In genomic region chr3:51095847-51096447, GRCm38 (mm10) we compare ENCODE assay signal across 8 mouse cellular contexts.
DNase-seq lines count a peak whose midpoint lies in the region; ATAC-seq and TF ChIP-seq lines count a peak whose summit lies in the region.

No protein-coding gene starts in this region.

- H3K4me3 ChIP-seq in forebrain, postnatal 0 days (ENCODE audit: low read depth, low read length): 0 out of 2 replicates have a peak overlapping the region, but pooled peaks have one; percentile 4
- no peak overlapping the region for H3K4me3 ChIP-seq in neural tube, embryonic 15.5 days (replicated peaks)

- peak overlapping the region; percentile 35 for H3K4me2 ChIP-seq in forebrain, postnatal 0 days (ENCODE audit: low read depth)
- H3K4me2 ChIP-seq in neural tube, embryonic 15.5 days: peak overlapping the region; percentile 34

- H3K27me3 ChIP-seq in forebrain, postnatal 0 days (ENCODE audit: insufficient read depth, low read length): no peaks in the 10 kb centered on the region
- no peaks in the 10 kb centered on the region for H3K27me3 ChIP-seq in neural tube, embryonic 15.5 days (replicated peaks)

- peaks cover 11% of the 10 kb centered on the region; the same call in 1 of the 2 replicates for H3K4me1 ChIP-seq in forebrain, postnatal 0 days (ENCODE audit: insufficient read depth)
- H3K4me1 ChIP-seq in neural tube, embryonic 15.5 days: peaks cover 19% of the 10 kb centered on the region

- peak; percentile 90 for ATAC-seq in forebrain, postnatal 0 days
- peak; percentile 51; the same call in 1 of the 2 replicates for ATAC-seq in neural tube, embryonic 15.5 days (ENCODE audit: low FRiP score)
- ATAC-seq in erythroblast, adult 5-6 weeks (replicated peaks; ENCODE audit: low FRiP score, poor library complexity, severe bottlenecking): no peak

- WGBS in forebrain, postnatal 0 days: 13% methylated on average over 14 of the region's 14 CpGs
- 18% methylated on average over 14 of the region's 14 CpGs for WGBS in neural tube, embryonic 15.5 days

- no peaks in the 10 kb centered on the region for H3K9me3 ChIP-seq in forebrain, postnatal 0 days (ENCODE audit: low read length)
- H3K9me3 ChIP-seq in neural tube, embryonic 15.5 days (replicated peaks): no peaks in the 10 kb centered on the region

- TF ChIP-seq CTCF in forebrain, postnatal 0 days (IDR thresholded peaks at IDR 0.05; ENCODE audit: low read depth): no peak

- H3K36me3 ChIP-seq in forebrain, postnatal 0 days (ENCODE audit: insufficient read depth): no peaks in the 10 kb centered on the region
- no peaks in the 10 kb centered on the region for H3K36me3 ChIP-seq in neural tube, embryonic 15.5 days

- DNase-seq in cerebellum, postnatal 10 days: peak; percentile 82 to 86
- DNase-seq in forebrain, postnatal 0 days: peak; percentile 92
- DNase-seq in left cerebral cortex, adult 18-20 months (ENCODE audit: low spot score in 2 of 2): peak; percentile 49 to 64
- DNase-seq in heart, adult 8-10 months (ENCODE audit: low spot score): no peak
- DNase-seq in ovary, postnatal 10 days (ENCODE audit: low spot score): no peak
- no peak for DNase-seq in kidney, adult 18-20 months

- peak overlapping the region; percentile 89 for H3K27ac ChIP-seq in forebrain, postnatal 0 days (ENCODE audit: low read depth, low read length)
- H3K27ac ChIP-seq in neural tube, embryonic 15.5 days (replicated peaks): peak overlapping the region; percentile 79

- H3K9ac ChIP-seq in forebrain, postnatal 0 days: 0 out of 2 replicates have a peak overlapping the region, but pooled peaks have one; percentile 11
- peak overlapping the region; percentile 23; the same call in 1 of the 2 replicates for H3K9ac ChIP-seq in neural tube, embryonic 15.5 days (replicated peaks)

Comparison
In these comparisons a context has a peak if more than half of its experiments do, and no peak if none do; other contexts are left out.
1. DNase-seq: peak in cerebellum, postnatal 10 days (2 of 2), forebrain, postnatal 0 days (single experiment) and left cerebral cortex, adult 18-20 months (2 of 2); none in heart, adult 8-10 months (single experiment), ovary, postnatal 10 days (single experiment) and kidney, adult 18-20 months (single experiment).